Mouse (Mus musculus): Measurements from ENCODE around the gene Gm15128. TPM values are rescaled to one million over a fixed set of nuclear protein-coding genes. Genes with fewer than 3 reads are reported as not detected.
"Not testable (repeated sequence)": the region's sequence is repeated elsewhere in the genome, so short reads cannot be mapped to it uniquely, and the experiment has no call there.

The Gm15128 gene
- total RNA-seq (2021): not detected
- long read RNA-seq, experiment 1: 0 reads
- long read RNA-seq, experiment 2: 0 reads

GRCm38 (mm10) chrX:147765691-147766090, at the start of gene Gm15128:
Gene Gm15128 (plus strand): TSS chrX:147765991.
- DNase-seq: not testable (repeated sequence)

Other genes with a start within 250 kb of the Gm15128 start
- gene Lrch2, start 211.9 kb upstream of the Gm15128 start, total RNA-seq (2021): 10 to 100 TPM; 22.3 to 26.6 TPM
- gene Gm15080, start 227.0 kb downstream of the Gm15128 start, total RNA-seq (2021): not detected